Mouse (Mus musculus) CD4-positive, CD25-positive, alpha-beta regulatory T cell (primary cell): ENCODE data around the gene Zfp90. TPM values are rescaled to one million over a fixed set of nuclear protein-coding genes. Genes with fewer than 3 reads are reported as not detected.

Source experiments
- polyA plus RNA-seq: library from polyadenylated mRNA; unstranded; fragments of 100-300 nt; shearing (Covaris generic); gene quantifications from one replicate; pipeline ENCODE4 v1.2.1, GENCODE M21; 2017

The Zfp90 gene
- polyA plus RNA-seq = 7.9 TPM

GRCm38 (mm10) chr8:106415182-106415971, at the start of gene Zfp90:
Gene Zfp90, plus strand, starts transcription at chr8:106415327.

Other genes with a start within 250 kb of the Zfp90 start
- gene Slc7a6, start 246.5 kb upstream of the Zfp90 start, polyA plus RNA-seq = 35.5 TPM
- gene Slc7a6os, start 204.4 kb upstream of the Zfp90 start, polyA plus RNA-seq = 67.0 TPM
- 44.5 TPM for gene Prmt7, start 204.4 kb upstream of the Zfp90 start, polyA plus RNA-seq
- 0.06 TPM for gene Smpd3, start 77.3 kb upstream of the Zfp90 start, polyA plus RNA-seq
- gene 6030452D12Rik, start 85.2 kb downstream of the Zfp90 start, polyA plus RNA-seq = not detected
- gene Cdh3, start 95.6 kb downstream of the Zfp90 start, polyA plus RNA-seq = not detected
- 7.6 TPM for gene Gm10073, start 158.1 kb downstream of the Zfp90 start, polyA plus RNA-seq
- 0.20 TPM for gene Cdh1, start 188.0 kb downstream of the Zfp90 start, polyA plus RNA-seq